Mouse (Mus musculus) lung, postnatal 0 days (tissue): ENCODE results near the gene Kdm6b.

Experiments used
- CTCF ChIP-seq: IDR thresholded peaks from 2 replicates; pipeline ENCODE4 v1.5.1; 2016; ENCODE audit warnings: antibody characterized with exemption, mild to moderate bottlenecking
- EP300 ChIP-seq: IDR thresholded peaks from 2 replicates; pipeline ENCODE4 v1.6.1; 2016; ENCODE audit warnings: antibody characterized with exemption, mild to moderate bottlenecking, control low read depth

DNA sequence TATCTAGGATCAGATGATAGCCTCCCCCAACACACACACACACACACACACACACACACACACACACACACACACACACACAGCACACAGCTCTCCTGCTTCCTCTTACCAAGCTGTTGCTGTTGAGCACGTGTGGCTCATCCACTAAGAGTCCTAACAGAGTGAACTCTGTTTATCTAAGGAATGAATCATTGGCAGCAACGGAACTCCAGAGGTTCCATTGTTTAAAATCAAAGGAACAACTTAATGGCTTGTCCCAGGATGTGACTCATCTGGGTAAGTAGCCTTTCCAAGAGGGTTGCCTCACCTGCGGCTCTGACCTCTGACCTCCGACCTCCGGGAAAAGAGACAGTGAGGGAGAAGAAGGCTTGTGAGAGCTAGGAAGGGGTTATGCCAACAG, 29.9 kb upstream of the Kdm6b start:
- TF ChIP-seq CTCF (no peak), EP300 (peak; percentile 96)
